Mouse (Mus musculus) heart, embryonic 15.5 days (tissue): ENCODE data around the gene Lipt1. TPM values are rescaled to one million over a fixed set of nuclear protein-coding genes. Genes with fewer than 3 reads are reported as not detected.

ENCODE experiments used
- ATAC-seq: fragments of 200-750 bp; cut with Nextera tagmentation; replicated peaks from 2 replicates; pipeline ENCODE4 v1.8.0; 2017; ENCODE audit warnings: low read depth, moderate TSS enrichment; ENCODE audit not compliant: insufficient number of reproducible peaks, insufficient read depth, low FRiP score
- H3K27ac ChIP-seq: fragments of 300-500 bp; sonication (generic); 2 replicates; pipeline ENCODE4 v1.5.1; 2015; ENCODE audit warnings: mild to moderate bottlenecking, inconsistent platforms
- H3K27me3 ChIP-seq: fragments of 300-500 bp; sonication (generic); 2 replicates; pipeline ENCODE4 v1.6.1; 2015; ENCODE audit warnings: inconsistent platforms
- H3K36me3 ChIP-seq: fragments of 300-500 bp; sonication (generic); 2 replicates; pipeline ENCODE4 v1.6.1; 2015; ENCODE audit warnings: mild to moderate bottlenecking, inconsistent platforms
- H3K4me1 ChIP-seq: fragments of 300-500 bp; sonication (generic); replicated peaks from 2 replicates; pipeline ENCODE4 v1.6.1; 2015; ENCODE audit warnings: inconsistent platforms
- H3K4me2 ChIP-seq: fragments of 300-500 bp; sonication (generic); 2 replicates; pipeline ENCODE4 v1.6.1; 2015; ENCODE audit warnings: inconsistent platforms, mild to moderate bottlenecking, moderate library complexity
- H3K4me3 ChIP-seq: fragments of 300-500 bp; sonication (generic); 2 replicates; pipeline ENCODE4 v1.5.1; 2015; ENCODE audit warnings: mild to moderate bottlenecking, inconsistent platforms
- H3K9ac ChIP-seq: fragments of 300-500 bp; sonication (generic); 2 replicates; pipeline ENCODE4 v1.6.1; 2015; ENCODE audit warnings: mild to moderate bottlenecking, inconsistent platforms
- H3K9me3 ChIP-seq: fragments of 300-500 bp; sonication (generic); replicated peaks from 2 replicates; pipeline ENCODE4 v1.6.1; 2016; ENCODE audit warnings: inconsistent platforms
- WGBS: fragments of 180-500 bp; shearing (Covaris S2); methylation state at CpG from one replicate; pipeline ENCODE4 v1.1.7; 2015; ENCODE audit warnings: mixed read lengths; 5-methylcytosine and 5-hydroxymethylcytosine counted together
- polyA plus RNA-seq: library from polyadenylated mRNA; unstranded; fragments of >200 nt; fragmentation: Nextera tagmentation; extraction: Ambion mirVana; gene quantifications from 2 replicates; pipeline ENCODE4 v1.2.1, GENCODE M21; 2015

Lipt1 gene
- polyA plus RNA-seq, 1 experiment from 2014 or later: 8.1 TPM

DNA sequence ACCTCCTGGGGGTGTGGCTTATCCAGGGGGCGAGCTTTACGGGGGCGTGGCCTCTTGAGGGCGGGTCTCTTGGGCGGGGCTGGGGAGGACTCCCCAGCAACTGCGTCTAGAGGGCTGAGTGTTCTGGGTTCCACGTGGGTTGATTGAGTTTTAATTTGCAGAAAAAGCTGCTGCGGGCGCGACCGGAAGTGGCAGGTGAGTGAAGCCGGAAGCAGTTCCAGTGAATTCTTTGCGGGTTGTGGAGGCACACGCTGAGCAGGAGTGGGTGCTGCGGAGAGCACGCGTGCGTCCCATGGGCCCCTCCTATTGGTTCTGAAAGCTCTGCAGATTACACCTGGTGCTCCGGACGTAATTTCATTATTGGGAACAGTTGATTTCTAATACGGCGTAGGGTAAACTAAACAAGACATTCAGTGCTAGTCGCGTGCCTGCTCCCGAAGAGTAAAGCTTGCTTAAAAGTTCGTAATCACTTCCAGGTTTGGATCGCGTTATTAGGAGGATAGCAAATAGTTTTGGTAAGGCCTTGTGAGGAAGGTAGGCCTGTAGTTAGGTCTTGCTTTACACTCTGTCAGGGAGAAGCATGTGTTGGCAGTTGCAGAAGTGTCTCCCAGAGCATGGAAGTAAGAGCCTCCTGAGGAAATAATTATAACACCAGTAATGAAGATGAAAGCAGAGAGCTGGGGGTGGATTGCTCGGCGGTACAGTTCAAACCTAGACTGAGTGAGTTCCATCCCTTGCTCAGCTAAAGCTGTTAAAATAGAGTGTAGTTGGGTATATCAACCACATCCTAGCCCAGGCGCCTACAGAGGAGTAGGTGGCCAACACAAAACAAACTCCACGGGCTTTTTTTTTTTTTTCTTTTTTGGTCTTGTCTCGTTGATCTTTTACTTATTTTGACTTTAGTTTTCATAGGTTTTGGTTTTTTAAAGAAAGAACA, 861 bp downstream of the Lipt1 start:
- Histone ChIP-seq H3K4me2 (peak overlapping the region; percentile 68), H3K4me3 (peak overlapping the region; percentile 60), H3K27ac (peak overlapping the region; percentile 78), H3K9me3 (no peaks in the 10 kb centered on the region), H3K4me1 (peaks cover 8% of the 10 kb centered on the region; the same call in 1 of the 2 replicates), H3K27me3 (no peaks in the 10 kb centered on the region), H3K36me3 (peaks cover 23% of the 10 kb centered on the region), H3K9ac (peak overlapping the region; percentile 36)
- peak; percentile 91 for ATAC-seq
- 5% methylated on average over 33 of the region's 33 CpGs for WGBS

DNA sequence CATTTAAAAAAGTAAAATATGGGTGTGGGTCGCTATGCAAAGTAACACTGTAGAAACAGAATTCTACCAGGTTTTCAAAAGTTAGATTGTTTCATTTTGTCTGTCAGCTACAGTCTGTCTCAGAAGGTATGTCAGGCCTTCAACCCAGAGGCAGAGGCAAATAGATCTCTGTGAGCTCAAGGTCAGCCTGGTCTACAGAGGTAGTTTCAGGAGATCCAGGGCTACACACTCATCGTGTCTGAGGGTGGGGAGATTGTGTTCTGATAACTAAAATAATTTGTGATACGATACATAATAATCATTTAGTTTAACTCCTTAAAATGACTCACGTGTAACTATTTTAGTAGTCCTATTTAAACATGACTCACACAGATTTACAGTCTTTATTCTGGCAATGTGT, 1.6 kb downstream of the Lipt1 start:
- Histone ChIP-seq H3K4me1 (peaks cover 8% of the 10 kb centered on the region; the same call in 1 of the 2 replicates), H3K27me3 (no peaks in the 10 kb centered on the region), H3K36me3 (peaks cover 30% of the 10 kb centered on the region), H3K4me2 (peak overlapping the region; percentile 68), H3K9ac (no peak overlapping the region), H3K9me3 (no peaks in the 10 kb centered on the region), H3K27ac (no peak overlapping the region), H3K4me3 (peak overlapping the region; percentile 60)
- no peak for ATAC-seq
- 80% methylated on average over 4 of the region's 4 CpGs for WGBS

DNA sequence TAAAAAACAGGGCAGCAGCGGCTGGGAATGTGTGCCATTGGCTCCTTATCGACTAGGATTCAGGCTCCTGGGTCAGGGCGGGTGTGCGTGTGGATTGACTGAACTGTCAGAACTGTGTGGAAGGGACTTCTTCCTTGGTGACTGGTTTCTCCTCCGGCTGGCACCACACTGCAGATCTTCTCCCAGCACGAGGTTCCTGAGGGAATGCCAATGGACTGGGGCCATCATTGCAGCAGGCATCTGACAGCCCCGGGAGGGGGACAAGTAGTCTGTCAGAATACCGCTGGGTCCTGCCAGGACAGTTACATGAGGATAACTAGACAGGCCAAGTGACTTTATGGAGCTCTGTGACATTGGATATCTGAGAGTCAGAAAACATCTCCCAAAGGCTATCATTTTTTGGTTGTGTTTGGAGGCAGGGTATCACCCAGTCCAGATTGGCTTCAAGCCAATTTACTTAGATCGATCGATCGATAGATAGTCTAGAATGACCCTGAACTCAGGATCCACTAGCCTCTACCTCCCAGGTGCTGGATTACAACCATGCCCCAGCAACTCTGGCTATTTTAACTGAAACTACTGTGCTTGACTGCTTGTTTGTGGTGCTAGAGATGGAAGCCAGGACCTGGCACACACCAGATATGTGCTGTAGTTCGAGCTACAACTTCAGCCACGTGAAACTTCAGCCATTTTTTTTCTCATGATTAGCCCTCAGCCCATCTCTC, 6.4 kb downstream of the Lipt1 start:
- H3K36me3 ChIP-seq: peaks cover 68% of the 10 kb centered on the region
- no peak overlapping the region for H3K27ac ChIP-seq
- H3K27me3 ChIP-seq: no peaks in the 10 kb centered on the region
- no peak overlapping the region for H3K4me3 ChIP-seq
- H3K4me1 ChIP-seq: peaks cover 3% of the 10 kb centered on the region; the same call in 1 of the 2 replicates
- no peak overlapping the region for H3K4me2 ChIP-seq
- ATAC-seq: no peak
- H3K9me3 ChIP-seq: no peaks in the 10 kb centered on the region
- no peak overlapping the region for H3K9ac ChIP-seq
- WGBS: 91% methylated on average over 13 of the region's 13 CpGs

- H3K36me3 ChIP-seq: peaks cover 54% of the 10 kb centered on the region
- no peak overlapping the region for H3K4me3 ChIP-seq
- H3K27ac ChIP-seq: no peak overlapping the region
- ATAC-seq: no peak
- H3K27me3 ChIP-seq: no peaks in the 10 kb centered on the region
- no peak overlapping the region for H3K4me2 ChIP-seq
- WGBS: 84% methylated on average over 4 of the region's 4 CpGs
- H3K9me3 ChIP-seq: no peaks in the 10 kb centered on the region
- H3K4me1 ChIP-seq: no peaks in the 10 kb centered on the region
- H3K9ac ChIP-seq: no peak overlapping the region
These were observed 11.9 kb downstream of the Lipt1 start for GRCm38 (mm10) chr1:37883411-37883810.

GRCm38 (mm10) chr1:37884451-37884850, 12.9 kb downstream of the Lipt1 start:
- ATAC-seq: no peak
- Histone ChIP-seq H3K4me2 (no peak overlapping the region), H3K27me3 (no peaks in the 10 kb centered on the region), H3K4me3 (no peak overlapping the region), H3K27ac (no peak overlapping the region), H3K4me1 (peaks cover 5% of the 10 kb centered on the region), H3K36me3 (peaks cover 44% of the 10 kb centered on the region), H3K9ac (no peak overlapping the region), H3K9me3 (no peaks in the 10 kb centered on the region)
- WGBS: 79% methylated on average over 4 of the region's 4 CpGs

DNA sequence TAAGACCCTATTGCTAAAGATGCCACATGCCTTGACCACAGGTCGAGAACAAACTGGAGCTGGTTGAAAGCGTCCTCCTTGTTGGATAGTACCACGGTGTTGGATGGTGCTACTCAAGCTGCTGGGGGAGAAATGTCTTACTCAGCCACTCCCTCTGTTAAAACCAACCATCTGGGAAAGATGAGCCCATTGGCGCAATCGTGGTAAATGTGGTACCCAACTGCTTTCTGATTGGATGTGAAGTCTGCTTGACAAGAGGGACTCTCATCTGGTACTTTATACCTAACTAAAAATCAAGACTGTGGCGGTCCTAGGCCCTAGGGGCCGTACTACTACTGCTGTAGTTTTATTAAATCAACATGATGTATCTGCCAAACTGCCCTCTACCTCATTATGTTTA, 17.7 kb downstream of the Lipt1 start:
- peak overlapping the region; percentile 76 for H3K4me3 ChIP-seq
- no peaks in the 10 kb centered on the region for H3K9me3 ChIP-seq
- peaks cover 9% of the 10 kb centered on the region for H3K36me3 ChIP-seq
- WGBS: 74% methylated on average over 7 of the region's 7 CpGs
- 0 out of 2 replicates have a peak overlapping the region, but pooled peaks have one; percentile 86 for H3K27ac ChIP-seq
- H3K27me3 ChIP-seq: no peaks in the 10 kb centered on the region
- H3K4me2 ChIP-seq: peak overlapping the region; percentile 73
- no peak for ATAC-seq
- H3K4me1 ChIP-seq: peaks cover 18% of the 10 kb centered on the region
- peak overlapping the region; percentile 73; the same call in 1 of the 2 replicates for H3K9ac ChIP-seq

GRCm38 (mm10) chr1:37890025-37890652, 18.6 kb downstream of the Lipt1 start, which contains the start of the genes Mitd1 and Mrpl30:
Gene Mitd1, minus strand, starts transcription at chr1:37890411.
Gene Mrpl30, plus strand, starts transcription at chr1:37890477.
- peak within 1 kb of the TSS; percentile 76 for H3K4me3 ChIP-seq
- no peaks in the 10 kb centered on the region for H3K9me3 ChIP-seq
- peaks cover 15% of the 10 kb centered on the region for H3K36me3 ChIP-seq
- peak within 1 kb of the TSS; percentile 73 for H3K4me2 ChIP-seq
- peak; percentile 90 for ATAC-seq
- peak within 1 kb of the TSS; percentile 86 for H3K27ac ChIP-seq
- peaks cover 18% of the 10 kb centered on the region for H3K4me1 ChIP-seq
- WGBS: under 1% methylated on average over 41 of the region's 41 CpGs
- no peaks in the 10 kb centered on the region for H3K27me3 ChIP-seq
- H3K9ac ChIP-seq: peak within 1 kb of the TSS; percentile 73

DNA sequence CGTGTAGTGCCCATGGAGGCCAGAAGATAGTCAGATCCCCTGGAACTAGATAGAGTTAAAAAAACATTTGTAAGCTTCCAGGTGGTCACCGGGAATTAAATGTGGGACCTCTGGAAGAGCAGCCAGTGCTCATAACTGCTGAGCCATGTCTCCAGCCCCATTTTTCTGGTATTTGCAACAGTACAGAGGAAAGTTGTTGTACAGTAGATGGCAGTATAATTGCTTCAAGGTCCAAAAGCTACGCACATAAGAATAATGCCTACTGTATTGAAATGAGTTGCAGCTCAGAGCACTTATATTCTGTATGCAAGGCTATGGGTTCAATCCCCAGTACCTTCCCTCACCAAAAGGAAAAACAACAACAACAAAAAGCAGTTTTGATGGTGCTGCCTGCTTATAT, 19.9 kb downstream of the Lipt1 start:
- H3K27me3 ChIP-seq: no peaks in the 10 kb centered on the region
- H3K9ac ChIP-seq: no peak overlapping the region
- H3K4me3 ChIP-seq: peak overlapping the region; percentile 76
- H3K36me3 ChIP-seq: peaks cover 24% of the 10 kb centered on the region
- ATAC-seq: no peak
- no peak overlapping the region for H3K27ac ChIP-seq
- H3K9me3 ChIP-seq: no peaks in the 10 kb centered on the region
- peaks cover 18% of the 10 kb centered on the region for H3K4me1 ChIP-seq
- WGBS: 57% methylated on average over 3 of the region's 3 CpGs
- peak overlapping the region; percentile 73 for H3K4me2 ChIP-seq

DNA sequence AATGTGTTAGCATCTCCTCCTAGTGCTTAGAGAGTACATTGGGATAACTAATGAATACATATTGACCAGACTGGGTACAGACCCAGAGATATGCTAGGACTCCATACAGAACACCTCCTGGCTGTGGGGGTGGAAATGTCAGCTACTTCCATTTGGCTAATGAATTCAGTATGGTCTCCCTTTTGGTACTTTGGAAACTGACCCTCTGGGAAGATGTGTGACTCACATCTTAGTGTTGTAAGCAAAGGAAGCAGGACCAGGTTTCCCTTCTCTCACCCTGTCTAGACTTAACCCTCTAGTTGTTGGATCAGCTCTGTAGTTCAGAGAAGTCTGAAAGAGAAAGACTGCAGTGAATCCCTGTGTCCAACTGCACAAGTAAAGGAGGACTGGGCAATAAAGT, 23.1 kb downstream of the Lipt1 start:
- H3K27ac ChIP-seq: no peak overlapping the region
- H3K4me1 ChIP-seq: peaks cover 12% of the 10 kb centered on the region
- H3K4me2 ChIP-seq: no peak overlapping the region
- H3K4me3 ChIP-seq: no peak overlapping the region
- no peaks in the 10 kb centered on the region for H3K27me3 ChIP-seq
- no peak for ATAC-seq
- H3K9ac ChIP-seq: no peak overlapping the region
- peaks cover 54% of the 10 kb centered on the region for H3K36me3 ChIP-seq
- no peaks in the 10 kb centered on the region for H3K9me3 ChIP-seq

DNA sequence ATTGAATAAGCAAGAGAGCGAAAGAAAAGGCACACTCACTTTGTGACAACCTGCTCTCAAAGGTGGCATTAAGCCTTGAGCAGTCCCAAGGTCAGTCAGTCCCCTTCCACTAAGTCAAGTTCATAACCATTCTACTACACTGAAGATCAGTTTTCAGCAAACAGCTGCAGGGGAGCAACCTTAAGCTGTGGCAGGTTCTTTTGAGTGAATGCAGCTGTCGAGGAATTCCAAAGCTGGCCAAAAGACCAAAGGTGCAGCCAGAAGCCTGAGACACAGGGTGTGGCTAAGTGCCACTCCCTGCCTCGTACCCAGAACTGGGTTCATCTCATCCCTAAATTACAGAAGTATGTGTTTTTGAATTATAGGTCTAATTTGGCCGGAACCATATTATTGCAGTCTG, 28.3 kb downstream of the Lipt1 start:
- WGBS: 69% methylated on average over 4 of the region's 4 CpGs
- peak overlapping the region; percentile 21; the same call in 1 of the 2 replicates for H3K27ac ChIP-seq
- H3K4me1 ChIP-seq: 0 out of 2 replicates have a peak, but pooled peaks cover 5% of the 10 kb centered on the region
- H3K36me3 ChIP-seq: peaks cover 42% of the 10 kb centered on the region
- no peaks in the 10 kb centered on the region for H3K9me3 ChIP-seq
- no peaks in the 10 kb centered on the region for H3K27me3 ChIP-seq
- H3K9ac ChIP-seq: no peak overlapping the region
- no peak for ATAC-seq
- no peak overlapping the region for H3K4me2 ChIP-seq
- H3K4me3 ChIP-seq: no peak overlapping the region

DNA sequence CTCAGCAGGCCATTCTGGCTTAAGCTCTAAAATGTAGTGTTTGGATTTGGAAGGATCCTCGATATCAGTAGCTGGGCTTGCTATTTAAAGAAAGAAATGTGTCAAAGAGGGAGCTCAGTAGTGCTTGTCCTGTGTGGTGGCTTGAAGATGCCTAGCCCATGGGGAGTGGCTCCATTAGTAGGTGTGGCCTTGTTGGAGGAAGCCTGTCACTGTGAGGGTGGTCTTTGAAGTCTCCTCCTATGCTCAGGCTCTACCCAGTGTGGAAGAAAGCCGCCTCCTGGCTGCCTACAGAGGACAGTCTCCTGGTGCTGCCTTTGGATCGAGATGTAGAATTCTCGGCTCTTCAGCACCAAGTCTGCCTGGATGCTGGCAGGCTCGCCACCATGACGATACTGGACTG, 28.8 kb downstream of the Lipt1 start:
- H3K27ac ChIP-seq: peak overlapping the region; percentile 21; the same call in 1 of the 2 replicates
- H3K4me2 ChIP-seq: no peak overlapping the region
- H3K9me3 ChIP-seq: no peaks in the 10 kb centered on the region
- H3K9ac ChIP-seq: no peak overlapping the region
- 0 out of 2 replicates have a peak, but pooled peaks cover 5% of the 10 kb centered on the region for H3K4me1 ChIP-seq
- H3K36me3 ChIP-seq: peaks cover 39% of the 10 kb centered on the region
- ATAC-seq: 0 out of 2 replicates have a peak, but pooled peaks have one; percentile 47
- WGBS: 42% methylated on average over 6 of the region's 6 CpGs
- H3K27me3 ChIP-seq: no peaks in the 10 kb centered on the region
- no peak overlapping the region for H3K4me3 ChIP-seq
